ENCODE assay signal across 21 mouse cellular contexts in the genomic region with DNA sequence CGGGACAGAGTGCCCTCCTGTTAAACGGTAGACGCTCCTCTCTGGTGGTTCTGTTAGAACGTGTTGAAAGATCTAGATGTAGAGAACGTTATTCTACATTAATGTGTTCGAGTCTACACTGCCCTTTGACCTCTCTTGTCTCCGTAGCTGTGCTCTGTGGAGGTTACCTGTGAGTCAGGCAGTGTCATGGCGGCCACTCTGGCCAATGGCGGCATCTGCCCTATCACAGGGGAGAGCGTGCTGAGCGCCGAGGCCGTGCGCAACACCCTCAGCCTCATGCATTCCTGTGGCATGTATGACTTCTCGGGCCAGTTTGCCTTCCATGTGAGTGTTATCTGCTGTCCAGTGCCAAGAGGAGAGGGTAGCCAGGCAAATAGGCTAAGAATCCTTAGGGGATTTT. TPM values are rescaled to one million over a fixed set of nuclear protein-coding genes. Genes with fewer than 3 reads are reported as not detected.
DNase-seq lines count a peak whose midpoint lies in the region; ATAC-seq and TF ChIP-seq lines count a peak whose summit lies in the region.
"Had no signal": no experiment of that assay in that cellular context is flagged by ENCODE, and none has a peak within 500 bp of the region (broad histone marks: within the 10 kb centered on the region; RNA-seq: fewer than 3 reads in every experiment).

No protein-coding gene starts in this region.

- DNase-seq in liver, embryonic 14.5 days (ENCODE audit: low read depth in 3 of 3, low spot score in 3 of 3) = no peak
- DNase-seq in ES-CJ7 (ENCODE audit: low read depth, low spot score) = peak; percentile 51
- no peak for DNase-seq in liver, postnatal 0 days
- DNase-seq in urinary bladder, postnatal 25 days (ENCODE audit: low spot score) = no peak
- DNase-seq: adrenal gland, adult 8-10 months; adrenal gland, postnatal 36 days; cerebellum, adult 2 months; cerebellum, postnatal 14 days; embryo, embryonic 11 days; gastrocnemius, adult 2 months; gastrocnemius, postnatal 25 days had no signal

- H3K4me3 ChIP-seq in liver, embryonic 14.5 days (ENCODE audit: insufficient read depth in 1 of 2, low read depth in 2 of 2, low read length in 2 of 2) = no peak overlapping the region
- H3K4me3 ChIP-seq in liver, embryonic 12.5 days = no peak overlapping the region
- peak overlapping the region; percentile 45 for H3K4me3 ChIP-seq in E14TG2a.4 (replicated peaks; ENCODE audit: low read length)
- no peak overlapping the region for H3K4me3 ChIP-seq in liver, postnatal 0 days (ENCODE audit: low read depth, low read length)
- H3K4me3 ChIP-seq: embryonic facial prominence, embryonic 12.5 days; forebrain, embryonic 12.5 days; gastrocnemius, adult 2 months; heart, embryonic 12.5 days; hindbrain, embryonic 10.5 days had no signal

- no peaks in the 10 kb centered on the region; a peak in 1 of 4 replicates for H3K4me1 ChIP-seq in liver, embryonic 14.5 days (replicated peaks; ENCODE audit: control insufficient read depth in 2 of 2, insufficient read depth in 2 of 2, low read length in 1 of 2)
- H3K4me1 ChIP-seq in liver, embryonic 12.5 days = peaks cover 5% of the 10 kb centered on the region; the same call in 1 of the 2 replicates
- H3K4me1 ChIP-seq in E14TG2a.4 (replicated peaks; ENCODE audit: low read depth, low read length) = peaks cover 59% of the 10 kb centered on the region
- H3K4me1 ChIP-seq in liver, postnatal 0 days (ENCODE audit: insufficient read depth) = peaks cover 11% of the 10 kb centered on the region
- H3K4me1 ChIP-seq: embryonic facial prominence, embryonic 12.5 days; forebrain, embryonic 12.5 days; heart, embryonic 12.5 days had no signal

- TF ChIP-seq EP300 in liver, embryonic 14.5 days (IDR thresholded peaks at IDR 0.05; ENCODE audit: low read depth) = no peak
- TF ChIP-seq EP300 in liver, postnatal 0 days (IDR thresholded peaks at IDR 0.05; ENCODE audit: low read depth) = no peak

- H3K27ac ChIP-seq in liver, embryonic 14.5 days = no peak overlapping the region
- no peak overlapping the region for H3K27ac ChIP-seq in liver, embryonic 12.5 days
- H3K27ac ChIP-seq in liver, postnatal 0 days (ENCODE audit: low read depth) = peak overlapping the region; percentile 41
- H3K27ac ChIP-seq: embryonic facial prominence, embryonic 12.5 days; forebrain, embryonic 12.5 days; gastrocnemius, adult 2 months; hindbrain, embryonic 10.5 days; hindbrain, embryonic 14.5 days had no signal

- TF ChIP-seq CTCF in liver, embryonic 14.5 days (IDR thresholded peaks at IDR 0.05; ENCODE audit: low read depth) = no peak
- no peak for TF ChIP-seq CTCF in E14TG2a.4 (conservative IDR thresholded peaks at IDR 0.05; ENCODE audit: low read length)
- TF ChIP-seq CTCF in liver, postnatal 0 days (IDR thresholded peaks at IDR 0.05; ENCODE audit: low read depth) = no peak

- H3K9me3 ChIP-seq in liver, embryonic 14.5 days (ENCODE audit: control insufficient read depth, low read length) = no peaks in the 10 kb centered on the region
- no peaks in the 10 kb centered on the region for H3K9me3 ChIP-seq in liver, embryonic 12.5 days (replicated peaks)
- no peaks in the 10 kb centered on the region for H3K9me3 ChIP-seq in E14TG2a.4 (ENCODE audit: low read length)
- no peaks in the 10 kb centered on the region for H3K9me3 ChIP-seq in liver, postnatal 0 days (ENCODE audit: low read length)
- H3K9me3 ChIP-seq: embryonic facial prominence, embryonic 12.5 days; forebrain, embryonic 12.5 days; heart, embryonic 12.5 days; hindbrain, embryonic 10.5 days had no signal

- H3K27me3 ChIP-seq in liver, embryonic 14.5 days (ENCODE audit: control insufficient read depth, insufficient read depth, low read length) = no peaks in the 10 kb centered on the region
- H3K27me3 ChIP-seq in liver, embryonic 12.5 days (replicated peaks) = peaks cover 20% of the 10 kb centered on the region
- no peaks in the 10 kb centered on the region for H3K27me3 ChIP-seq in E14TG2a.4 (ENCODE audit: insufficient read depth, low read length)
- no peaks in the 10 kb centered on the region for H3K27me3 ChIP-seq in liver, postnatal 0 days (ENCODE audit: insufficient read depth, low read length)
- H3K27me3 ChIP-seq: embryonic facial prominence, embryonic 12.5 days; forebrain, embryonic 12.5 days; heart, embryonic 12.5 days; Patski had no signal

- WGBS in liver, embryonic 14.5 days (ENCODE audit: insufficient replicate concordance) = 76% methylated on average over 15 of the region's 15 CpGs
- 68% methylated on average over 15 of the region's 15 CpGs for WGBS in liver, embryonic 12.5 days (ENCODE audit: insufficient replicate concordance)
- 84% methylated on average over 15 of the region's 15 CpGs for WGBS in liver, postnatal 0 days (ENCODE audit: insufficient replicate concordance)

- no peaks in the 10 kb centered on the region for H3K36me3 ChIP-seq in liver, embryonic 14.5 days (replicated peaks; ENCODE audit: control insufficient read depth, insufficient read depth, low read depth)
- H3K36me3 ChIP-seq in liver, embryonic 12.5 days = peaks cover 6% of the 10 kb centered on the region
- peaks cover 73% of the 10 kb centered on the region for H3K36me3 ChIP-seq in E14TG2a.4 (ENCODE audit: insufficient read depth, low read length)
- peaks cover 14% of the 10 kb centered on the region for H3K36me3 ChIP-seq in liver, postnatal 0 days (replicated peaks; ENCODE audit: insufficient read depth, low read length)

- H3K4me2 ChIP-seq in liver, embryonic 14.5 days (ENCODE audit: low read depth) = no peak overlapping the region
- no peak overlapping the region for H3K4me2 ChIP-seq in liver, embryonic 12.5 days
- no peak overlapping the region for H3K4me2 ChIP-seq in liver, postnatal 0 days (ENCODE audit: low read depth, low read length)
- H3K4me2 ChIP-seq: embryonic facial prominence, embryonic 12.5 days; forebrain, embryonic 12.5 days; heart, embryonic 12.5 days; hindbrain, embryonic 14.5 days had no signal

- no peak overlapping the region for H3K9ac ChIP-seq in liver, embryonic 14.5 days (replicated peaks)
- H3K9ac ChIP-seq in liver, embryonic 12.5 days = no peak overlapping the region
- no peak overlapping the region for H3K9ac ChIP-seq in liver, postnatal 0 days (replicated peaks)
- H3K9ac ChIP-seq: embryonic facial prominence, embryonic 12.5 days; forebrain, embryonic 12.5 days; heart, embryonic 12.5 days; hindbrain, embryonic 14.5 days had no signal

- 0 out of 2 replicates have a peak, but pooled peaks have one; percentile 9 for ATAC-seq in liver, embryonic 14.5 days (ENCODE audit: insufficient read depth)
- ATAC-seq in liver, embryonic 12.5 days = no peak
- no peak for ATAC-seq in liver, postnatal 0 days
- no peak for ATAC-seq in inflammation-experienced regulatory T-cells, adult 6 months
- ATAC-seq: Patski had no signal

RNA-seq across cellular contexts. Expression of gene Spryd4, which starts 6.7 kb away (rescaled TPM):
- 12.9 and 14.2 TPM in 2 replicates for polyA plus RNA-seq in liver, embryonic 14.5 days (2012; rRNA removed)
- 20.8 and 21.4 TPM in 2 replicates for polyA plus RNA-seq in liver, embryonic 14.5 days (2014; fragmentation: Nextera tagmentation; extraction: Ambion mirVana)
- polyA plus RNA-seq in liver, embryonic 12.5 days (2016; fragmentation: Nextera tagmentation; extraction: Ambion mirVana) = 24.1 and 25.1 TPM in 2 replicates
- polyA plus RNA-seq in liver, postnatal 0 days (2015; fragmentation: Nextera tagmentation; extraction: Ambion mirVana) = 54.0 and 61.1 TPM in 2 replicates
- polyA plus RNA-seq in inflammation-experienced regulatory T-cells, adult 6 months (2017; shearing (Covaris generic)) = 10 to 100 TPM in 2 of 3 experiments, 1 to 10 TPM in 1; 7.1 to 13.6 (median 13.5) TPM

RNA-seq across cellular contexts. Expression of gene Gls2, which starts 10.7 kb away (rescaled TPM):
- 4.2 and 5.5 TPM in 2 replicates for polyA plus RNA-seq in liver, embryonic 14.5 days (2012; rRNA removed)
- polyA plus RNA-seq in liver, embryonic 14.5 days (2014; fragmentation: Nextera tagmentation; extraction: Ambion mirVana) = 3.7 and 4.4 TPM in 2 replicates
- 1.8 and 2.8 TPM in 2 replicates for polyA plus RNA-seq in liver, embryonic 12.5 days (2016; fragmentation: Nextera tagmentation; extraction: Ambion mirVana)
- 48.8 and 67.3 TPM in 2 replicates for polyA plus RNA-seq in liver, postnatal 0 days (2015; fragmentation: Nextera tagmentation; extraction: Ambion mirVana)
- under 1 TPM in 2 of 3 experiments, not detected in 1; 0.28 to 0.58 TPM for polyA plus RNA-seq in inflammation-experienced regulatory T-cells, adult 6 months (2017; shearing (Covaris generic))

RNA-seq across cellular contexts. Expression of gene Mip, which starts 20.7 kb away (rescaled TPM):
- polyA plus RNA-seq in liver, embryonic 14.5 days (2012; rRNA removed) = 0.02 TPM in 2 replicates
- not detected in 2 replicates for polyA plus RNA-seq in liver, embryonic 14.5 days (2014; fragmentation: Nextera tagmentation; extraction: Ambion mirVana)
- polyA plus RNA-seq in liver, embryonic 12.5 days (2016; fragmentation: Nextera tagmentation; extraction: Ambion mirVana) = not detected in 2 replicates
- not detected in 2 replicates for polyA plus RNA-seq in liver, postnatal 0 days (2015; fragmentation: Nextera tagmentation; extraction: Ambion mirVana)
- not detected for polyA plus RNA-seq in inflammation-experienced regulatory T-cells, adult 6 months (2017; shearing (Covaris generic))
- polyA plus RNA-seq: cerebellum, adult 2 months; heart, embryonic 12.5 days; heart, embryonic 16.5 days had no signal

RNA-seq across cellular contexts. Expression of gene Rbms2, which starts 24.8 kb away (rescaled TPM):
- polyA plus RNA-seq in liver, embryonic 14.5 days (2012; rRNA removed) = 8.0 and 9.5 TPM in 2 replicates
- 4.5 and 6.1 TPM in 2 replicates for polyA plus RNA-seq in liver, embryonic 14.5 days (2014; fragmentation: Nextera tagmentation; extraction: Ambion mirVana)
- polyA plus RNA-seq in liver, embryonic 12.5 days (2016; fragmentation: Nextera tagmentation; extraction: Ambion mirVana) = 8.7 and 10.1 TPM in 2 replicates
- polyA plus RNA-seq in liver, postnatal 0 days (2015; fragmentation: Nextera tagmentation; extraction: Ambion mirVana) = 4.5 TPM in 2 replicates
- 10 to 100 TPM; 24.7 to 29.4 (median 27.8) TPM for polyA plus RNA-seq in inflammation-experienced regulatory T-cells, adult 6 months (2017; shearing (Covaris generic))

RNA-seq across cellular contexts. Expression of gene Timeless, which starts 26.9 kb away (rescaled TPM):
- polyA plus RNA-seq in liver, embryonic 14.5 days (2012; rRNA removed) = 8.1 and 12.9 TPM in 2 replicates
- polyA plus RNA-seq in liver, embryonic 14.5 days (2014; fragmentation: Nextera tagmentation; extraction: Ambion mirVana) = 23.3 and 23.4 TPM in 2 replicates
- polyA plus RNA-seq in liver, embryonic 12.5 days (2016; fragmentation: Nextera tagmentation; extraction: Ambion mirVana) = 45.2 and 46.5 TPM in 2 replicates
- polyA plus RNA-seq in liver, postnatal 0 days (2015; fragmentation: Nextera tagmentation; extraction: Ambion mirVana) = 15.1 and 18.5 TPM in 2 replicates
- 10 to 100 TPM; 23.2 to 45.9 (median 27.2) TPM for polyA plus RNA-seq in inflammation-experienced regulatory T-cells, adult 6 months (2017; shearing (Covaris generic))
